Mouse (Mus musculus) adrenal gland, postnatal 14 days (tissue): ENCODE measurements around the gene Hist1h2bg. TPM values are rescaled to one million over a fixed set of nuclear protein-coding genes. Genes with fewer than 3 reads are reported as not detected.
"Not testable (repeated sequence)": the region's sequence is repeated elsewhere in the genome, so short reads cannot be mapped to it uniquely, and the experiment has no call there.

ENCODE experiments used
- DNase-seq: peaks from one replicate; pipeline ENCODE4 v3.0.0; 2021; ENCODE audit warnings: mixed read lengths
- total RNA-seq: library from RNA; stranded (reverse); gene quantifications from 2 replicates; pipeline ENCODE4 v1.2.3, GENCODE M21; 2021

Hist1h2bg gene
- total RNA-seq, 1 experiment from 2014 or later, result 319 TPM

DNA sequence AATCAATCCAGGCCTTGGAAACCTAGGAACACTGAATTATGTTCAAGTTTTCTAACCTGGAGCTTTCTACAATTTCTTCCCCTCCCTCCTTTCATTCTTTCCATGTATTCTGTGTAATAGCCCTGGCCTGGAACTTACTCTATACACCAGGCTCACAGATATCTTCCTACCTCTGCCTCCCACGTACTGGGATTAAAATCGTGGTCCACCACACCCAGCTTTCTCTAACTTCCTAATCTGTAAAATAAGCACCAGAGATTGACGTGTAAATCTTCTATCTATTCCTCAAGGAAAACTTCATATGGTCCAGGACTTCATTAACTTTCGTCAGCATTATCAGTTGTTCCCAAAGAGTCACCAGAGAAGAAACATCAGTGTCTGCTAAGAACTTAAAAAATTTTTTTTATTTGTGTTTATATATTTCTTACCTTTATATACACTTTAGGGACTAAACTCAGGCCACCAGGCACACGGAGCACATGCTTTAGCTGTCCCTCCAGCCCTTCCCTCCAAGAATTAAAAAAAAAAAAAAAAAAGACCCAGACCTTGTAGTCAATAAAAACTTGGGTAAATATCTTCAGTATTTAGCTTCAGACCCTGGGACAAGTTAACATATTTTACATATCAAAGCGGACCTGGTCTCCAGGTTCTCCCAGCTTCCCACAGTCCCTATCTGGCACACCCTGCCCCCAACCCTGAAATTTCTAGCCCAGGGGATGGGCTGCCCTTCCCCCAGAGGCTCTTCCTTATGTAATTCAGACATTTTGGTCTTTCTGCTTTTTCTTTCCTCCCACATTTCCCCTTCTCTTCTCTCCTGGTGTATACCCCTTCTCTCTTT, 11.2 kb downstream of the Hist1h2bg start:
- DNase-seq, result no peak

- no peak for DNase-seq
These were observed 12.3 kb downstream of the Hist1h2bg start for GRCm38 (mm10) chr13:23583387-23584068.

DNA sequence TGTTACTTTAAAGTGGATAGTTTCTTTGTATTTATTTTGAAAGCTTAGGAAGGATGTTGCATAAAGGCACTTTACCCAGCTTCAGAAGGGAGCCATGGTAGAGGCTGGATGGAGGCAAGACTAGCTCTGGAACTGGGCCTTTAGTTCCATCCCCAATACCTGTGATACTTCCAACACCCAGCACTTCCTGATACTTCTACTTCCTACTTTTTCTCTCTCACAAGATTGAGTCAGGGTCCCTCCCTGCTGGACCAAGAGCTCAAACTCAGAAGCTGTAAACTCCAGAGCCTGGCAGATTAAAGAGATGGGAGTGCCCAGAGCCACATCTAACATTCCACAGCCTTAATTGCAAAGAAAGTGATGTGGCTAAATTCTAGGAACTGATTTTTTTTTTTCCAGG, 13.1 kb downstream of the Hist1h2bg start:
- DNase-seq, result peak; percentile 12

DNA sequence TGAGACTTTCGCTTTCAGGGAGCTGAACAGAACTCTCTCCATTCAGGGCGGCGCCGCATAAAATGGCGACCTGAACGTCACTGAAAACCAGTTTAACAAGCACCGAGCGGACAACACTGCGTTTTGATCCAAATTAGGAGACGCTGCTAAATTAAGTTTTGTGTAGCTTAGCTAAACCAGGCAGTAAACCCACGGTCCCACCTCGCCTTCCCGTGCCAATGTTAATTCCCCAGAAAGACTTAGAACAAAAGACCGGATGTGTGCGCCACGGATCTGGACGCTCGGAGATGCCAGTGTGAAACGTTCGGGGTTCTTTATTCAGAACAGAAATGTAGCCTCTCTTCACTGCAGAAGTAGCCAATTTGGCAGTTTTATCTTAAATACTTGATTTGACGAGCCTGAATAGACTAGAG, 13.8 kb downstream of the Hist1h2bg start:
- peak; percentile 80 for DNase-seq

- peak; percentile 75 for DNase-seq
These were observed 14.4 kb downstream of the Hist1h2bg start for GRCm38 (mm10) chr13:23585442-23586098.

GRCm38 (mm10) chr13:23586099-23586939, 15.1 kb downstream of the Hist1h2bg start:
- DNase-seq, result no peak

DNA sequence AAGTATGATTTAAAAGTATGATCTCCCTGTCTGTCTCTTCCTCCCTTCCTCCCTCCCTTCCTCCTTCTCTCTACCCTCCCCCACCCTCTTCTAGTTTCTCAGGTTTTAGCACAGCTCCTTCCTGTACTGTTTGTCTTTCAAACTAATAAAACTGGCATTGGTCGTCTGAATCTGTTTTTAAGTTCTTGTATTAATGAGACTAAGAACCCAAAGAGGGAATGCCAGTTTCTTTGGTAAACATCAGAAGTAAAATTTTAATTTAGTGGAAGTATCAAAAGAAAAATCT, 15.7 kb downstream of the Hist1h2bg start:
- no peak for DNase-seq

GRCm38 (mm10) chr13:23591206-23591605, 20.0 kb downstream of the Hist1h2bg start:
- no peak for DNase-seq

GRCm38 (mm10) chr13:23591886-23592285, 20.7 kb downstream of the Hist1h2bg start:
- not testable (repeated sequence) for DNase-seq

- no peak for DNase-seq
These were observed 21.4 kb downstream of the Hist1h2bg start for GRCm38 (mm10) chr13:23592614-23593013.

GRCm38 (mm10) chr13:23593051-23593770, 22.0 kb downstream of the Hist1h2bg start:
- DNase-seq, result no peak

- DNase-seq, result no peak
These were observed 24.0 kb downstream of the Hist1h2bg start for GRCm38 (mm10) chr13:23595185-23595584.

GRCm38 (mm10) chr13:23595622-23596372, 24.6 kb downstream of the Hist1h2bg start:
- no peak for DNase-seq

GRCm38 (mm10) chr13:23597957-23598356, 26.8 kb downstream of the Hist1h2bg start:
- peak; percentile 88 for DNase-seq

DNA sequence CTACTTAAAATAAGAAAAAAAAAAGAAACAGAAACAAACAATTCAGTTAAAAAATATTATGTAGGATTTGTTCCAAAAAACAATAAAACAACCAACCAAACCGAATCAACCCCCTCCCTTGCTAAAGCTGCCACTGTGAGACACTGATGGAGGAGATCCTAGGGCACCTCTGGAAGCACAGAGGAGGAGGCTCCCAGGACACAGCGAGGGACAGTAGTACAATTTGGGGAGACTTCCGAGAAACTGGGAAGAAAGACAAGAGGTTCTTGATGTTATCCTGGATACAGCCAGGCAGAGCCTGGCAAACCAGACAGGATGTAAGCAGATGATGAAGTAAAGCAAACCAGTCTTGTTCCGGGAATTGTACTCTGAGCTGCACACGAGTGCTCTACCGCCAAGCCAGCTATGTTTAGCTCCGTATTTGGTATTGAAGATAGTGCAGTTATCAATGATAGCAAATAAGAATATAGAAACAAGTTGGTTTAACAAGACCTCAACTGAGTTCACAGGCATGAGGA, 32.0 kb downstream of the Hist1h2bg start:
- no peak for DNase-seq

GRCm38 (mm10) chr13:23604452-23604851, 33.3 kb downstream of the Hist1h2bg start:
- no peak for DNase-seq

- no peak for DNase-seq
These were observed 33.9 kb downstream of the Hist1h2bg start for GRCm38 (mm10) chr13:23605052-23605451.

- no peak for DNase-seq
These were observed 38.0 kb downstream of the Hist1h2bg start for GRCm38 (mm10) chr13:23609209-23609608.

GRCm38 (mm10) chr13:23609844-23610243, 38.6 kb downstream of the Hist1h2bg start:
- DNase-seq, result no peak

DNA sequence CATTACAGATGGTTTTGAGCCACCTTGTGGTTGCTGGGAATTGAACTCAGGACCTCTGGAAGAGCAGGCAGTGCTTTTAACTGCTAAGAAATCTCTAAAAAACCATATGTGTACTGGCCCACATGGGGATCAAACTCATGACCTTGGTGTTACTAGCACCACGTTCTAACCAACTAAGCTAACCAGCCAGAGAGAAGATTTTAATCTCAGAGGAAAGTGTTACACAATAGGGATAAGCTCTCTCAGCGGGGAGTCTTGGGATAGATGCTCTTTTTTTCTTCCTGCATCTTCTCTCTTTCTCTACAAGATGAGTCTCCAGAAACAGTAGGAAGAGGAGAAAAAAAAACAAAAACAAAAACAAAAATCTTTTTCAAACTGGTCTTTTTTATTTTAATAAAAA, 39.2 kb downstream of the Hist1h2bg start:
- no peak for DNase-seq

- DNase-seq, result no peak
These were observed 40.4 kb downstream of the Hist1h2bg start for GRCm38 (mm10) chr13:23611638-23612037.
